19 mouse cellular contexts compared by ENCODE assay signal in genomic region chr11:52722706-52723105, GRCm38 (mm10). TPM values are rescaled to one million over a fixed set of nuclear protein-coding genes. Genes with fewer than 3 reads are reported as not detected.
"Had no signal": no experiment of that assay in that cellular context is flagged by ENCODE, and none has a peak within 500 bp of the region (broad histone marks: within the 10 kb centered on the region; RNA-seq: fewer than 3 reads in every experiment).

No protein-coding gene starts in this region.

- DNase-seq: lung, adult 18-20 months; lung, embryonic 14.5 days; lung, postnatal 10 days; lung, postnatal 4 days; midbrain, embryonic 14.5 days; retina, postnatal 1 day; right cerebral cortex, adult 18-20 months; right cerebral cortex, postnatal 25 days; right cerebral cortex, postnatal 4 days; spleen, adult 18-20 months; thymus, adult 18-20 months; thymus, postnatal 14 days; thymus, postnatal 36 days had no signal

- H3K36me3 ChIP-seq: midbrain, embryonic 10.5 days; neural tube, embryonic 13.5 days; neural tube, embryonic 15.5 days had no signal

- H3K9ac ChIP-seq: lung, embryonic 14.5 days; neural tube, embryonic 13.5 days; neural tube, embryonic 15.5 days had no signal

- H3K27ac ChIP-seq: midbrain, embryonic 10.5 days; neural tube, embryonic 13.5 days; neural tube, embryonic 15.5 days had no signal

- H3K9me3 ChIP-seq: midbrain, embryonic 10.5 days; neural tube, embryonic 15.5 days had no signal

- H3K4me2 ChIP-seq: lung, embryonic 14.5 days; neural tube, embryonic 13.5 days; neural tube, embryonic 15.5 days had no signal

- H3K27me3 ChIP-seq: neural tube, embryonic 13.5 days; neural tube, embryonic 15.5 days had no signal

- H3K4me3 ChIP-seq: midbrain, embryonic 10.5 days; myocyte; neural tube, embryonic 13.5 days; neural tube, embryonic 15.5 days had no signal

- H3K4me1 ChIP-seq: midbrain, embryonic 10.5 days; neural tube, embryonic 13.5 days; neural tube, embryonic 15.5 days had no signal

RNA-seq across cellular contexts. Expression of gene Fstl4, which starts 41.7 kb away (rescaled TPM):
- total RNA-seq: megakaryocyte, adult 5-6 weeks; megakaryocyte-erythroid progenitor cell, adult 5-6 weeks had no signal
- polyA plus RNA-seq: myocyte had no signal
